Mouse (Mus musculus) MEL (cell line): Measurements from ENCODE around the gene Adarb1.

Experiments
- CTCF ChIP-seq, 3 experiments: IDR thresholded peaks in 2 of 3; conservative IDR thresholded peaks in 1 of 3; 2 replicates each; pipeline ENCODE4 v1.5.1; 2011 to 2012; ENCODE audit warnings: low read length in 3 of 3, low read depth in 2 of 3, mild to moderate bottlenecking in 2 of 3, improper control_type of control experiment in 1 of 3, inconsistent platforms in 1 of 3, mixed read lengths in 1 of 3, moderate library complexity in 1 of 3; ENCODE audit not compliant: control insufficient read depth in 1 of 3, insufficient read depth in 1 of 3, poor library complexity in 1 of 3, severe bottlenecking in 1 of 3
- EP300 ChIP-seq, 2 experiments: IDR thresholded peaks; 2 replicates each; pipeline ENCODE4 v1.6.1; 2011; ENCODE audit warnings: improper control_type of control experiment in 2 of 2, low read length in 2 of 2, low read depth in 1 of 2, mild to moderate bottlenecking in 1 of 2
- GABPA ChIP-seq: IDR thresholded peaks from 2 replicates; pipeline ENCODE4 v1.6.1; 2012; ENCODE audit warnings: low read depth, mild to moderate bottlenecking, inconsistent platforms, low read length, improper control_type of control experiment, moderate library complexity
- POLR2A ChIP-seq, 2 experiments: IDR thresholded peaks; 2 replicates each; pipeline ENCODE4 v1.6.1; 2011 to 2012; ENCODE audit warnings: low read length in 2 of 2, mild to moderate bottlenecking in 2 of 2, control low read depth in 1 of 2, improper control_type of control experiment in 1 of 2, low read depth in 1 of 2, moderate library complexity in 1 of 2; ENCODE audit not compliant: control insufficient read depth in 1 of 2, insufficient read depth in 1 of 2, poor library complexity in 1 of 2
- POLR2AphosphoS5 ChIP-seq: IDR thresholded peaks from 2 replicates; pipeline ENCODE4 v1.6.1; 2012; ENCODE audit warnings: low read depth, borderline replicate concordance, mild to moderate bottlenecking, inconsistent platforms, low read length, moderate library complexity, mixed read lengths
- SMC3 ChIP-seq: IDR thresholded peaks from 2 replicates; pipeline ENCODE4 v1.6.1; 2011; ENCODE audit warnings: low read depth, low read length, improper control_type of control experiment

- TF ChIP-seq GABPA (no peak), POLR2A (IDR thresholded peaks at IDR 0.05; ENCODE audit: control insufficient read depth in 1 of 2, insufficient read depth in 1 of 2, low read depth in 1 of 2, low read length in 2 of 2, poor library complexity in 1 of 2) (no peak), CTCF (IDR thresholded peaks at IDR 0.05 in 2 of 3, conservative IDR thresholded peaks at IDR 0.05 in 1 of 3; ENCODE audit: control insufficient read depth in 1 of 3, insufficient read depth in 1 of 3, low read depth in 2 of 3, low read length in 3 of 3, poor library complexity in 1 of 3, severe bottlenecking in 1 of 3) (no peak), SMC3 (no peak), EP300 (IDR thresholded peaks at IDR 0.05; ENCODE audit: low read depth in 1 of 2, low read length in 2 of 2) (no peak), POLR2AphosphoS5 (no peak)
Measured at GRCm38 (mm10) chr10:77273798-77274197, 144.3 kb downstream of the Adarb1 start.
